Mouse (Mus musculus): Measurements from ENCODE around the gene Tex29. TPM values are rescaled to one million over a fixed set of nuclear protein-coding genes. Genes with fewer than 3 reads are reported as not detected.

Tex29 gene
- not detected for total RNA-seq (2021)
- long read RNA-seq, experiment 1: 0 reads
- long read RNA-seq, experiment 2: 0 reads

DNA sequence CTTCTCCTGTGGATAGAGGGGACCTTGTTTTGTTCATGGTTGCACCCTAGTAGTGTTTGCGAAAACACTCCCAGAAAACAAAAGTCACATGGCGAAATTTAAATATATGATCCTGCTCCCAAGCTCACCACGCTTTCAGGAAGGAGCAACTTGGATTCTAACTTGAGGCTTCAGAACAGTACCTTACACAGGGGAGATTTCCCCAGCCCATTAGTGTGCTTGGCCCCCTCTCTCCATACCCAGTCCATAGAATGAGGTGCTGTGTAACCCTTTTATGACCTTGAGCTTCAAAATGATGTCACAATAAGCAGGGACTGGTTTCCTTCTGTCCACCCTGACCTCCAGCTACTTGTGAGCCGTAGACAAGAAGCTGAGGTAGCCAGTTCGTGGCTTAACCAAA lies at the start of gene Tex29:
TSS of gene Tex29 (plus strand) at position 301 of the 400 bp plus-strand sequence.
- DNase-seq: no peak

DNA sequence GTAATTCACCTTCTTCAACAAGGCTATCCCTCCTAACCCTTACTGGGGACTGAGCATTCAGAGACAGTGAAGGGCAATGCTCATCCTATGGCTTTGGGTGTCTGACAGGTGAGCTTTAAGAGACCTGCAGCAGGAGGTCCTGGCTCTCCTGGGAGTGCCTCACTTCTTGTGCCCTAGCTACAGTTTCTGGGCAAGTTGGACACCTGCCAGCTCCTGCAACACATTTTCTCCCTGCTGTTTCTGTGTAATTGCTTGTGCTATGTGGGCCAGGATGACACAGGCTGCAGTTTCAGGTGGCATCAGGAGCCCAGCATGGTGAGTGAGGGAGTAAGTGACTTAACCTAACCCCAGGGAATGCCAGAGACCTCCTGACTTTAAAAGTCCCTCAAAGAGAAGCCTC lies 45.3 kb upstream of the Tex29 start:
- no peak for DNase-seq

DNA sequence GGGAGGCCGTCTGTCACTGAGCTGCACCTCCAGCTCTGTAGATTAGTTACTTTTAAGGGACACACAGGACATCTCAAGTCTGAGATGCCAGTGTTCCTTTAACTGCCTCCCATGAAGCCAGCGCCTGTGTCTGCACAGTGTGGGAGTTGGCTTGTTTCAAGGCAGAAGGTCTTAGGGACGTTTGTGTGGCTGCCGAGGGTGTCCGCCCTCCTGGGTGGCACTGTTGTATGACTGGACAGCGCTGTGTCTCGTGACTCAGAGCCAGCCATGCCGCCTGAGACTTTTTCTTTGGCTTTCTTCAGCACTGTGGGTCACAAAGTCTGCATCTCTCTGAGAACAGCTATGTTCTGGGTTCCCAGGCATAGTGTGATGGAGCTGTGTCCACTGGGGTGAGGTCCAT lies 43.1 kb upstream of the Tex29 start:
- no peak for DNase-seq

DNA sequence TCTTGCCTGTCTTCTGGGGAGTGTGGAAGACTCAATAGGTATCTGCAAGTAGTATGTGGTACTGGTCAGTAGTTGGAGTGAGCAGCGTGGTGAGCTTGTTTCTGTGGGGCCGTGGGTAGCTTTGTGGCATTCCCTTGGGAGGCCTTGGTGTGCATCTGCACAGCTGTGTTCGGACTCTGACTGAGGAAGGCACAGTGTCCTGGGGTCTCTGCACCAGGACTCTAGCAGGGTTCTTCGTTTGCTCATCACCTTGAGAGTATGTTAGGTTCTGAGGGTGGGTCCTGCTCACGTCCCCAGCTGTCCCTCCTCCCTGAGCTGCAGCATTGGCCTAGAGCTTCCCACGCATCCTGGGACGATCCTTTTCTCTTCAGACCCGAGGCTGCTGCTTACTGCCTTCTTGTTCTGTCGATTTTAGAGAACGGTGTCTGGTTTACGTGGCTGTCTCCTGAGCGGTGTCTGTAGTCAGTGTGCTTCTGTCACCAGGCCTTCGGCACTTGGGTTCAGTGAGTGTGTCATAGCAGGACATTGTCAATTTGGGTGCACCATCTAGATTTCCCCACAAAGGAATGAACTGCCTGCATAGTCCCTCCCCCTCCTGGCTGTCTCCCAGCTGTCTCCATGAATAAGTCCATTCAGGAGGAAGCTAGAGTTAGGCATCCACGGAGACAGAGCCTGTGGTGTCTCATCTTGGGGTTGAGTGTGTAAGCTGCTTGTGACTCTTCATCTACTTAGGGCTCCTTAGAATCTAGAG lies 42.4 kb upstream of the Tex29 start:
- no peak for DNase-seq

DNA sequence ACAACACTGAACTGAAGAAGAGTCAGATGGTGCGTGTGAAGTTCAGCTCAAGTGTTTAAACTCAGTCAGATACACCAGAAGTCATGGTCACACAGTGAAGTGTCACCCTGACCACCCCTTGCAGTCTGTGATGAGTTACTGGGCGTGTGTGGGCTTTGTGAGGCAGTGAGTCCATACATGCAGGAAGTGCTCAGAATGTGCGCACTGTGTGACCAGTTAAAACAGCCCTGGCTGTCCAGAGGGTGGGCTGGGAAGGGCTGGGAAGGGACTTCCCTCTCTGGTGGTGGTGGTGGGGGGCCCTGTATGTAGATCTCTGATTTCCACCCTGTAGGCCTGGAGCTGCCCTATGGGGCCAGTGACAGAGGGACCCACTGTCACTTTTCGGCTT lies 41.8 kb upstream of the Tex29 start:
- DNase-seq: no peak

DNA sequence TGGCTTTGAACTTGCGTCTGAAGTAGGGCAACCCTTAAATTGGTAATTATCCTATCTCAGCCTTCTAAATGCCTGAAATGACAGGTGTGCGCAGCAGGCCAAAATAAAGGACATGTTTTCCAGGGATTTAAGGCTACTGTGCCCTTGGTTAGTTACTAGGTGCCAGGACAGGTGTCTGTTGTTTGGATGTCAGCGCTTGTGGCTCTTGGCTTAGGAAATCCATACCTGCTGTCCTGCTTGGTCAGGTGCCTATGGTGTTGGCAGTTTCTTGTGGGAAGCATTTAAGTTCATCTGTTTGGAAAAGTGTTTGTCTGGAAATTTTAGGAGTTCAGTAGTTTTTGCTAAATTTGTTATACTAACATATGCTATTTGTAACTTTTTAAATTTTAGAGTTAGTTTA lies 41.2 kb upstream of the Tex29 start:
- DNase-seq: no peak

DNA sequence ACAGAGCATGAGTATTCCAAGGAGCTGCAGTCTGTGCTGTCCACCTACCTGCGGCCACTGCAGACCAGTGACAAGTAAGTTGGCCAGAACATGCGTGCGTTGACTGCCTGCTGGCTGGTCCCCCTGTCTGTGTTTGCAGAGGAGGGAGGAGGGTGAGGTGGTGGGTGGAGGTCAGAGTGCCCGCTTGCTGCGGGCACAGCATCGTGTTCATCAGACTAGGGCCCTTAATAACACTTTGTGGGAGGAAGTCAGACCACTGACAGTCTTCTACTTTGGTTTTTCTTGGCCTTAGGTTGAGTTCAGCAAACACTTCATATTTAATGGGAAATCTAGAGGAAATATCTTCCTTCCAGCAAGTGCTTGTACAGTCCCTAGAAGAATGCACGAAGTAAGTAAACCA lies 39.8 kb upstream of the Tex29 start:
- no peak for DNase-seq

DNA sequence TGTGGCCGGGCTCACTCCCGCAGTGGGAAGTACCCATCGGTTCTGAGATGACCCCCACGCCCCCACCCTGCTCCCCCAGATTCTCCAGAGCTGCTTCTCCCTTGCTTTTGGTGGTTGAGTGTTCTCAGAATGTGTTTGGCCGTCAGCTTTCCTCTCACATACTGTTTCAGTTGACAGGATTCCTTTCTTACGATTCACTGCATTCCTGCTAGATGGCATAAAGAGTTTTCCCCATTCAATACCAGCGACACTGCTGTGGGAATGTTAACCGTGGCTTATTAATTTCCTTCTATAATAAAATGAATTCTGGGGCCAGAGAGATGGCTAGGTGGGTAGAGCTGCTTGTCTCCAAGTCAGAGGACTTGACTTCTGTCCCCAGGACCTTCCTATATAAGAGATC lies 38.7 kb upstream of the Tex29 start:
- DNase-seq: no peak

DNA sequence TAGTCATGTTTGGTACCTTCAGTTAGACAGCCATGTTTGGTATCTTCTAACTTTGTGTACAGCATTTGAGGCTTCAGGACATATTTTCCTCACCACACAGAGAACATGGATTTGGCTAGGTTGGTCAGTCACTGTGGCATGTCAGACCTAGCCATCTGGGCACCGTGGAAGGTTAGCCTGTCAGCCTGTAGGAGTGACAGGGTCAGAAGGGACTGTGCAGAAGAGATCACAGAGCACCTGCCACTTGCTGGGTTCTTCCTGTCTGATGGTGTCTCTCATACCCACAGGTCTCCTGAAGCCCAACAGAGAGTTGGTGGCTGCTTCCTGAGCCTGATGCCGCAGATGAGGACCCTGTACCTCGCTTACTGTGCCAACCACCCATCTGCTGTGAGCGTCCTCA lies 35.4 kb upstream of the Tex29 start:
- DNase-seq: no peak

DNA sequence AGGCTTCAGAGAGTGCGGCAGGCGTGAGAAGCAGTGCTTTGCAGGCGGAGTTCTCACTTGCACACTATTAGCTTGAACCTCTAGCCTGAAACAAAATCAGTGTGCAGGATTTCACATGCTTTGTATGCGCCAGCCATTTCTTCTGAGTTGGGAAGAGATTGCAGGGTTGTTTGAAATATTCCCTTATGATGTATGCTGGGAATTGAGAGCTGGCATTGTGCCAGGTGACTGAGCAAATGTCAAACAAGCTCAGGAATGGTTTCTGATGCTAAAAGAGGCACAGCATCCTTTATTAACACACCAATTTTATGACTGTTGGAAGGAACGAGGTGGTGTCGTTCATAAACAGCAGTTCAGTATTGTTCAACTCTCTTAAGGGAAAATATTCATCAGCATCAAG lies 34.0 kb upstream of the Tex29 start:
- no peak for DNase-seq

DNA sequence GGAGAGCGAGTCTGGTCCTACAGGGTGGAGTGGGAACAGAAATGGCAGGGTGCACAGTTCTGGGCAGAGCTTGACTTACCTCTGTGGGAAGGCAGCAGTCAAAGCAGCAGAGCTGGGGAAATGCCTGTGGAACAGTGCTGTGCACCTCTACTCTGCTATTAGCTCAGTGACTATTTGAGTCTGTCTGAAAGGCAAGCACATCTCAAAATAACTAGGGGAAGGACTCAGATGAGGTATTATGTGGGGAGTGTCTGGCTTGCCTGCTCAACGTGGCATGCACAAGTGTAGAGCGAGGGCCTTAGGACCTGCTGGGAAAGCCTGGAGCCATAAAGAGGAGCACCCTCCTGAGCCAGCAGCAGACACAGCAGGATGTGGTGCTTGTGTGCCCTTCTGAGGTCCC lies 32.9 kb upstream of the Tex29 start:
- no peak for DNase-seq

DNA sequence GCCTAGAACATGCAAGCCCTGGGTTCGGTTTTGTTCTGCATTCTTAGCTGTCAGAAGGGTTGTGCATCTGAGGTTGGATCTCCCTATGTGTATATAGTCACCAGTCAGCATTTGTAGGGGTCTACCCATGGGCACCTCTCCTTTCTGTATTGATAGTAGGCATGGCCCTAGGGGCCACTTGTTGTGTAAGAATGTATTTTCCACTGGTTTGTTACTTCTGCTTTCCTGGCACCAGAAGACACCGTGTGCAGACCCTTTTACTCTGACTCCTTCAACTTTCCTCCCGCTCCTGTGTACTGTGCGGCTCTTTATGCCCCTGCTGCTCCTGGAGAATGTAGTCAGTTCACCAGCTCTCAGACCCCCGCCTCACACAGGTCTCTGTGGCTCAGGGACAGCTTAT lies 32.2 kb upstream of the Tex29 start:
- DNase-seq: no peak

DNA sequence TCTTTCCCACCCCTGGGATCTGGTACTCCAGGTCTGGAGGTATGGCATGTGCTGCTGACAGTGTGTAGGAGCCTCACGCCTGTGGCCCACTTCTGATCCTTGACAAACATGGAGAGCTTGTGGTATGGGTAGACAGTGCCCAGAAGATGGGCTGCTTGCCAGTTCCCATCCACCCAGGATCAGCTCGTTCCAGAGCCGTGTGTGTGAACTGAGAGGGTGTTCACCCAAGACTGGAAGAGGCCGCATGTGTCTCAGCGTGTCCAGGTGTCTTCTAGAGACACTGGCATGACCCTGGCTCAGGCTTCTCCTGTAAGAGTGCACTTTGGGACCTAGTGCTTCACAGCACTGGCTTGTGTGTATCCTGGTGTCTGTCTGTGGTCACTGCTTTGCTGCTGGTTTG lies 29.8 kb upstream of the Tex29 start:
- DNase-seq: no peak

DNA sequence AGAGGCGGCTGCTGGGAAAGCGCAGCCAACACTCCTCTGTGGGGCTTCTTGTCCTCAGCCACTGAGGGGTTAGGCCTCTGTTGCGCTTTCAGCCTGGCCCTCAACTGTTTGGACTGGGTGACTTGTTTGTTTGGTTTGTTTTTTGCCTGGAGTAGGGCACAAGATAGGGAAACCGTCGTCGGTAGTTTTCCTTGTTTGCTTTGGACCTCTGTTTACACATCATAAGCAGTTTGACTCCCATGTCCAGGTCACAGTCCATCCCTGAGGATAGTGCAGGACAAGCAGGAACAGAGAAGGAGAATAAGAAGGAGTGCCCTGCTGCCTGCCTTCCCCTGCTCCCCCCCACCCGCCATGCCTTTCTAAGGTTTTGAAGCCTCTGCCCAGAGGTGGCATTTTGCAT lies 26.5 kb upstream of the Tex29 start:
- no peak for DNase-seq

DNA sequence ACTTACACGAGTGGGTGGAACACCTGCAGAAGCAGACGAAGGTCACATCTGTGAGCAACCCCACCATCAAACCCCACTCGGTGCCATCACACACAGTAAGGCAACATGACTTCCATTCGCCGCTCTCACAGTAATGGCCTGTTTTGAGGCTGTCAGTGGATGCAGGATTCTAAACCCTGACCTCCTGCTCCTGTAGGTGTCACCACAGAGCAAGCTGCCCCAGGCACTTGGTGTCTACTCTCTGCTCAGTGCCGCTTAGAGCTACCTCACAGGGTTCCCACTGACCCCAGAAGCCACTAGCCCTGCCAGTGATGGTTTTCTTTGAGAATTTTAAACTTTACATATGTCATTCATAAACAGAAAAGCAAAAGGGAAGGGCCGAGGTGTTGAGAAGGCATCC lies 25.1 kb upstream of the Tex29 start:
- DNase-seq: no peak

DNA sequence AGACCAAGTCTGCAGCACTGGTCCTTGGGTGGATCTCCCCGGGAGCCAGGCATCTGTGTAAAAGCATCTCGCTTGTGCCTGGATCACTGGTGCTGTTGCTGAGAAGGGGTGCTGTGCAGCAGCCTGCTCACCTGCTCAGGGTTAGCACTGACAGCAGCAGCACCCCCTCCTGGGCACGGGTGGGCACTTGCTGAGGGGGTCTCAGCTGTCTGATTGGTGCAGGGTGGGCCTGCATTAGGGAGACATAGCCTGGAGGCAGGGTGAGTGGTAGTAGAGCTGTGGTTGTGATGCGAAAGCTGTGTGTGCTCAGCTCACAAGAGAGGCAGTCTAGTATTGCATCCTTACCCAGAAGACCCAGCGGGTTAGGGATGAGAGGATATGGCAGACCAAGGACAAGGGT lies 20.1 kb upstream of the Tex29 start:
- DNase-seq: no peak

DNA sequence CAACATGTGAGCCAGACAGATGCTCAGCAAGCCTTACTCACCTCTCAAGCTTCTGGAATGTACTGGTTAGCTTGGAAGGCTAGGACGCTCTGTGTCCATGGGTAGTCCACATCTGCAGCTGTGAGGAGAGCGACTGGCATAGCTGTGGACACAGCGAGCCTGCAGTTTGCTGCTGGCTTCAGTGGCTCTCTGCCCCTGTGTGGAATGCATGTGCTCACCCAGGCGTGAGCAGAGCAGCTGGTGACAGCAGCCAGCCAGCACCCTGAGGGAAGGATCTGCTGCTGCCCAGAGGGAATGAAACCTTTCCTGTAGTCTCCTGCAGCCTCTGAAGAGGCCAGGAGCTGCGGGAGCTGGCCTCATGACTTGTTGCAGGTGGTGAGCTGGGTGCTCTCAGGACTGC lies 19.7 kb upstream of the Tex29 start:
- no peak for DNase-seq

DNA sequence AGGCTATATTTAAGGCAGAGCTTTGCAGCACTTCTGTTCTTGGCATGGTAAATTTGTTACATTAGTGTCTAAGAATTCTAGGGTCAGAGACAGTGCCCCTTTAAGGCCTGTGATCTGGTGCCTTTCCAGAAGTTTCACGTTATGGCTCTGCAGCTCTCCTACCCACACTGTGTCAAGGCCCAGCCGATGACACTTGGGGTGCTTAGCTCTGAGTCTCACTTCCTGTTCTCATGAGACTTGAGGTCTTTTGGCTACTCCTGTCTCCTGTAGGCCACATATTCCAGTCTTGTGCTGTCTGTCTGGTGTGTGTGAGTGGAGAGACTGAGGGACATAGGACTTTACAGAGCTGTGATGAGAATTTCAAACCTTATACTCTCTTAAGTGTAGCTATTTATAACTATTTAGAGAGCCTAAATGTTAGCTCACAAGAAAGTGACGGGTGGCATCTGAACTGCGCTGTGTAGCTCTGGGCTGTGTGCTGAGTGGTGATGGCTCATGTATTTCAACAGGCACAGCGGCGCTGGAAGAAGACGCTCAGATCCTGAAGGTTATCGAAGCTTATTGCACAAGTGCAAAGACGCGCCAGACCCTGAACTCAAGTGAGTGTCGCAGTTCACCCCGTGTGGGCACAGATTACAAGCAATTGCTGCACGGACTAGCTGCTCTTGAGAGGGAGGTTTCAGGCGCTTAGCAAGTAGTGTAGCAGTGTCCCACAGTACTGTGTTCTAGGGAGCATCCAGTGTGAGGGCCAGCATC lies 18.6 kb upstream of the Tex29 start:
- no peak for DNase-seq

DNA sequence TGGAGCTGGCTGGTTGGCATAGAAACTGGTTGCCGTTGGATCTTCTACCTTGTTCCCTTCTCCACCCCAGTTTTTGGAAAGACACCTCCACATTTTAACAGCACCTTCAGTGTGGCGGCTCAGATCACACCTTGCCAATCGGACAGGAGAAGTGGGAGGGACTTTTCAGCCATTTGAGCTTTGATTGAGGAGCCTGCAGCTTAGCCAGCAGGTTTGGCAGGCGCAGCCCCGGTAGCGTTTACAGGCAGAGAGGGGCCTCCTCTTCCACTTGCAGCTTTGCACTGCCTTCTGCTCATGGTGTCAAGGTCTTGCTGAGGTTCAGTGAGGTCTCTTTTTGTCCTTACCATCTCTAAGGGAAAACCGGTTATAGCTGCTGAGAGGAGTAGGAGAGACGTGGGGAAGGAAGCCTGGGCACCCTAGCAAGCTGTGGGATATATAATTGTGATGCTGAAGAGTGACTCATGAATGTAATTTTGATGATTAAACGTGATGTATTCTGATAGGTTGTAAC lies 17.7 kb upstream of the Tex29 start:
- DNase-seq: no peak

DNA sequence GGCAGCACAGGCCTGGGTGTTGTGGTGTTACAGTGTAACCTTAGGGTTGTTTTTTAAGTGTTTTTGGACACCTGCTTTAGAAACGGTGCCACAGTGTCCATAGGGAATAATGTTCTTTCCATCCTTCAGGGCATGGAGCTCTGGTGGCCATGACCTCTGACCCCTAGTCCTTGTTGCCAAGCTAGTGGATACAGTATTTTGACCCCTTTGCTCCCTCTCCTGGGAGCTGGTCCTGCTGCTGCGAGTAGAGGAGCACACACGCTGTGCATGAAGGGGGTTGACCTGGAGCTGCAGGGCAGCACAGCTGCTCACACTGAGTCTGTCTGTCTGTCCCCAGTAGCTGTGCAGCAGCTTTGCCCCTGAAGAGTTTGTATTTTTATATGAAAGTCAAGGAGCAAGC lies 14.5 kb upstream of the Tex29 start:
- DNase-seq: no peak

DNA sequence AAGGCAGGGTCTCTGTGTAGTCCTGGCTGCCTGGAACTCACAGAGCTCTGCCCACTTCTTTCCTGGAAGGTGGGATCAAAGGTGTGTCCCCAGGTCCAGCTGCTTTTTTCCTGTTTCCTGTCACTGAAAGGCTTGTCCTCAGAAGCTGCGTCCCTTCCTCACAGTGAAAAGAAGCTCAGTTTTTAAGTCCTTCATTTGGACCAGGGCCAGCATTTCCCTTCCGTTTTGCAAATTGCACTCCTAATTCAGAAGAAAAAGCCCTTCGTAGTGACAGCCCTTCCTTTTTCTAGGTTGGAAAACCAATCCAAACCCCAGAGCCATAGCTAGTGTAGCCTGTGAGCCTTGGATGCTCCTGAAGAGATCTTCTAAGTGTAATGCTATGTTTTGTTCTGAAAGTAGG lies 13.0 kb upstream of the Tex29 start:
- no peak for DNase-seq

DNA sequence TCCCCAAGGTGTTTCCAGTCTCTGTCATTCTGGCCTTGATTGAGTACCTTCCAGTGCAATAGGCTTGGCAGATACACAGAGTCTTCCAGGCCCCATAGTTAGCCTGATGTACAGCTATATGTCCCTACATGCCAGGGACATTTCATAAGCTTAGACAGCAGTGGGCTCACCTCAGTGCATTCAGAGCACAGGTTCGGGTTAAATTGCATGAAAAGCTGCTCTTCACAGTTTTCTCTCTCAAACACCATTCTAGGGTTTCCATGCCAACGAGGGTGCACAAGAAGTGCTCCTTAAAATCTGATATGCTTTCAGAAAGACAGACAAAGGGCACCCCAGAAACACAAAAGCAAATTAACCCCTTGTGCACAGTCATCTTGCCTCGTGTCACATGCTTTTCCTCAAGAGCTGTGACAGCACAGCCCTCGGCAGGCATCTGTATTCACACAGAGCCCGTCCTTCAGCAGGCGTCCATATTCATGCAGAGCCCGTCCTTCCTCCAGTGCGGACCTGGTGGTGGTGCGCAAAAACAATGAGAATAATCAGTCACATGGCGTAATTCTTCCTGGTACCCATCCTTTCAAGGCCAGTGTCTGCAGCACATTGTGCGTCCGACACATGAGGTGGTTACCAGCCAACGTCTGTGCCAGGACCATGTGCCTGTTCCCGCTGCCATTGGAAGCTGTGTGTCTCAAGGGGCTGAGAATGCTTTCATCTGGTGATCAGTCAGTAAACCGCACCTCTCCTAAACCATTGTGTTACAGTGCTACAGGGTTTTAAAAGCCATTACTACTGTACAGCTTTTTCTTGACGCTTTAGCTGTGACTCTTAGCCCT lies 9.8 kb upstream of the Tex29 start:
- no peak for DNase-seq

DNA sequence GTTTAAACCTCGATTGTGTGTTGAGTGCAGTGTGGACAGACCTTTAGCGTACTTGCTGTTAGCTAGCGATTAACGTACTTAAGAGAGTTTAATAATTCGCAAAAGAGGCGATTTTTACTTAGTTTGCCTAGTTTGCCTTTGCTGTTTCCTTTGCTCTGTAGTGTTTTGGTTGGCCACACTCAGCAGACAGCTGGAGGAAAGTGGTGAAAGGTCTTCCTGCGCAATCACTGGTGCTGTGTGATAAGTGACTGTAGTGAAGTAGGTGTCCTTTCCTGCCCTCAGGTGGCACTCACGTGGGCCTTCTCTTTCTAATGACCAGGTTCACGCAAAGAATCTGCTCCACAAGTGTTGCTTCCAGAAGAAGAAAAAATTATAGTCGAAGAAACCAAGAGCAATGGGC lies 9.1 kb upstream of the Tex29 start:
- no peak for DNase-seq
